Mouse (Mus musculus): ENCODE measurements at regions not wholly inside any gene's neighbourhood (a gene's known extent, or its start where the extent isn't known, plus 50 kb on each side); places are given as distances from the start of the nearest gene placed in this dataset.

DNA sequence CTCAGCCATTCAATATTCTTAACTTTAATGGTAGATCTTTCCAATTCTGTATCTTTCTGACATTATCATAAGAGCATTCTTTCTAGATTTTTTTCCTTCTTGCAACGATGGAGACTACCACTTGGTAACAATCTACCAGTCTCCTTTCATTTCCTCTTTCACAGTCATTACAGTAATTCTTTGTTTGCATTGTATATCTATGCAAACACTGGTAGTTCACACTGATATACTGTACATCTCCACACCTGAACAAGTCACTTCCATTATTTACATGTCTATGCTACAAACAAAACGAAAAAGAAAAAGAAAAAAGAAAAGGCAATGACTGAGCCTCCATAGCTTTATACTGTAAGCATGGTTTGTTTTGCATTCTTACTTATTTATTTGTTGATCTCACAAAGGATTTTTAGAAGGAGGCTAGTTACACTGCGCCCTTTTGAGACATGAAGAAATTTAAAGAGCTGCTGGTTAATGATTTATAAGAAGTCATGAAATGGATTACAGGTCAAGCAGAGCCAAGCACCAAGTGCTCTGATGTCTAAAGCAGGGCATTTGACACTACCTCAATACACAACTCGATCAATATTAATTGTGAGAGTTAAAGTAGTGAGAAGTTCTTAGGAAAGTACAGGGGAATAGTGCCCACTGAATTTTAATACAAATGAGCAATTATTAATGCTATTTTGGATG lies 56.5 kb upstream of the Dgkb start:
- peak; percentile 96 for ATAC-seq
- 57% methylated on average over 4 of the region's 4 CpGs for whole genome bisulfite sequencing
- no peak overlapping the region for H3K4me3 ChIP-seq (ENCODE audit: low read length)
- H3K27me3 ChIP-seq (replicated peaks; ENCODE audit: control insufficient read depth, insufficient read depth, low read length) = no peaks in the 10 kb centered on the region
- no peaks in the 10 kb centered on the region for H3K4me1 ChIP-seq (ENCODE audit: control insufficient read depth, insufficient read depth, low read length)
- no peak overlapping the region for H3K27ac ChIP-seq (ENCODE audit: low read length)
- no peaks in the 10 kb centered on the region for H3K9me3 ChIP-seq (ENCODE audit: control insufficient read depth, low read length)
- no peak overlapping the region for H3K4me2 ChIP-seq (ENCODE audit: low read depth, low read length)
- no peaks in the 10 kb centered on the region for H3K36me3 ChIP-seq (ENCODE audit: control insufficient read depth, insufficient read depth, low read length)
- no peak overlapping the region for H3K9ac ChIP-seq (ENCODE audit: low read depth, low read length)

Data from intestine, embryonic 16.5 days (tissue).